Mouse (Mus musculus) stomach, postnatal 0 days (tissue): Measurements from ENCODE around the gene Abcb9. TPM values are rescaled to one million over a fixed set of nuclear protein-coding genes. Genes with fewer than 3 reads are reported as not detected.
A peak's percentile ranks its signal among the peaks of the same experiment; 100 is the strongest.

ENCODE experiments used
- ATAC-seq: fragments of 200-750 bp; cut with Nextera tagmentation; 2 replicates; pipeline ENCODE4 v1.8.0; 2017; ENCODE audit not compliant: low FRiP score, low TSS enrichment
- DNase-seq: peaks from one replicate; pipeline ENCODE4 v3.0.0-alpha.2; 2016; ENCODE audit warnings: low spot score
- H3K27ac ChIP-seq: fragments of 300-500 bp; sonication (generic); replicated peaks from 2 replicates; pipeline ENCODE4 v1.5.1; 2014; ENCODE audit warnings: mild to moderate bottlenecking, control low read depth
- H3K27me3 ChIP-seq: fragments of 300-500 bp; sonication (generic); 2 replicates; pipeline ENCODE4 v1.6.1; 2014; ENCODE audit warnings: low read length; ENCODE audit not compliant: control insufficient read depth, insufficient read depth
- H3K36me3 ChIP-seq: fragments of 300-500 bp; sonication (generic); 2 replicates; pipeline ENCODE4 v1.6.1; 2014; ENCODE audit warnings: low read length, mixed read lengths; ENCODE audit not compliant: control insufficient read depth, insufficient read depth
- H3K4me1 ChIP-seq: fragments of 300-500 bp; sonication (generic); replicated peaks from 2 replicates; pipeline ENCODE4 v1.6.1; 2014; ENCODE audit warnings: antibody characterized with exemption; ENCODE audit not compliant: control insufficient read depth, insufficient read depth
- H3K4me2 ChIP-seq: fragments of 300-500 bp; sonication (generic); replicated peaks from 2 replicates; pipeline ENCODE4 v1.6.1; 2014; ENCODE audit warnings: low read depth, mild to moderate bottlenecking, control low read depth, moderate library complexity
- H3K4me3 ChIP-seq: fragments of 300-500 bp; sonication (generic); 2 replicates; pipeline ENCODE4 v1.5.1; 2014; ENCODE audit warnings: low read depth, low read length, control low read depth
- H3K9ac ChIP-seq: fragments of 300-500 bp; sonication (generic); 2 replicates; pipeline ENCODE4 v1.6.1; 2014; ENCODE audit warnings: mild to moderate bottlenecking, low read length, control low read depth, mixed read lengths
- H3K9me3 ChIP-seq: fragments of 300-500 bp; sonication (generic); 2 replicates; pipeline ENCODE4 v1.6.1; 2016; ENCODE audit warnings: low read length; ENCODE audit not compliant: control insufficient read depth
- CTCF ChIP-seq: IDR thresholded peaks from 2 replicates; pipeline ENCODE4 v1.5.1; 2016; ENCODE audit warnings: antibody characterized with exemption, low read depth, mild to moderate bottlenecking, moderate library complexity
- EP300 ChIP-seq: optimal IDR thresholded peaks from 2 replicates; pipeline ENCODE3; 2016; ENCODE audit warnings: antibody characterized with exemption
- WGBS: fragments of 180-500 bp; shearing (Covaris S2); extraction: QIAGEN DNeasy Blood & Tissue Kit; methylation state at CpG from one replicate; pipeline ENCODE4 v1.1.7; 2014; 5-methylcytosine and 5-hydroxymethylcytosine counted together
- polyA plus RNA-seq: library from polyadenylated mRNA; unstranded; fragments of >200 nt; fragmentation: Nextera tagmentation; extraction: Ambion mirVana; gene quantifications from 2 replicates; pipeline ENCODE4 v1.2.1, GENCODE M21; 2015

The Abcb9 gene
- 7.7 and 8.2 TPM in 2 replicates for polyA plus RNA-seq

DNA sequence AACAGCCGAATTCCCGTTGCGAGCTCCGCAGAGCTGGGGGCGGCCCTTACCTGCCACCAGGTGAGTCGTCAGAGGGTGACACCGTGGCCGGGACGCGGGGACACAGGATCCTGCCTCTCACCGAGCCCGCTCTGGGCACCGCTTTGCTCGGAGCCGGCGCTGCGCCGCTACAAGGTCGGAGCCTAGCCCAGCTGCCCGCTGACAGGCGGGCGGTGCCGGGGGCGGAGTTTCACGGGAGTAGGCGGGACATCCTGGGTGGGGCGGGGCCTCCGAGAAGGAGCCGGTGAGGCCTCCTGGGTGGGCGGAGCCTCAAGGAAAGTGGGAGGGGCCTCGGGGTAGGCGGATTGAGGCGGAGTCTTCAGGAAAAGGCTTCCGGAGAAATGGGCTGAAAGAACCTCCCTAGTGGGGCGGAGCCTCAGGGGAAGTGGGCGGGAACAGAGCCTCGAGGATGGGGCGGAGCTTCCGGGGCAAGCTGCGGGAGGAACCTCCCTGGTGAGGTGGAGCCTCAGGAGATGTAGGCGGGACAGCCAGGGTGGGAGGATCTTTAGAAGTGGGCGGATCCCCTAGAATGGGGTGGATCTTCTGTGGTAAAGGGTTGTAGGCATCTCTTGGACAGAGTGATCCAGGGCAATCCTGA, at the start of gene Abcb9:
TSS of gene Abcb9 (minus strand) at position 203 of the 637 bp plus-strand sequence.
- DNase-seq (peak; percentile 100), ATAC-seq (peak; percentile 78)
- peak within 1 kb of the TSS; percentile 94 for H3K4me2 ChIP-seq
- H3K4me3 ChIP-seq = peak within 1 kb of the TSS; percentile 51
- TF ChIP-seq CTCF (0 out of 2 replicates have a peak, but pooled peaks have one; percentile 2), EP300 (no peak)
- no peaks in the 10 kb centered on the region for H3K36me3 ChIP-seq
- H3K4me1 ChIP-seq = peaks cover 4% of the 10 kb centered on the region
- no peaks in the 10 kb centered on the region for H3K9me3 ChIP-seq
- no peaks in the 10 kb centered on the region for H3K27me3 ChIP-seq
- WGBS = 2% methylated on average over 42 of the region's 42 CpGs
- peak within 1 kb of the TSS; percentile 67 for H3K9ac ChIP-seq
- peak within 1 kb of the TSS; percentile 31; the same call in 1 of the 2 replicates for H3K27ac ChIP-seq

DNA sequence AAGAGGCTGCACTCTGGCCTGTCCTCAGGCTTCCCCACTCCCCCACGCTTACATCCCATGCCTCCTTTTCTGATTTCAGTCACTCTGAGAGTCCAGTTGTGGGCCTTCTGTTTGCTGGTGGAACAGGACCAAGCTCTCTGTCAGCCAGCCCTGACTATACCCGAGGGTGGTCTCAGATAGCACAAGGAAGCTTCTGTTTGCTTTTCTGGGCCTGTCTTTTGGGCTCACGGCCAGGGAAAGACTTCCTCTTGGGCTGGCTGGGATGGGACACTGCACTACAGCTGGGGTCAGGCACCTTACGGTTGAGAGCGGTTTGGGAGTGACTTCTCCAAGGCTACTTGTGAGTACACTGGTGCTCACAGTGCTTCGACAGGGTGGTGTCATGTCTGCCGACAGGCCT, 42.5 kb upstream of the Abcb9 start:
- no peak overlapping the region for H3K4me3 ChIP-seq
- no peaks in the 10 kb centered on the region; the same call in 1 of the 2 replicates for H3K36me3 ChIP-seq
- no peak overlapping the region for H3K9ac ChIP-seq
- no peaks in the 10 kb centered on the region for H3K4me1 ChIP-seq
- 52% methylated on average over 7 of the region's 7 CpGs for WGBS
- ATAC-seq = no peak
- no peak overlapping the region for H3K4me2 ChIP-seq
- no peak overlapping the region for H3K27ac ChIP-seq
- H3K9me3 ChIP-seq = no peaks in the 10 kb centered on the region
- TF ChIP-seq CTCF = no peak
- no peak for TF ChIP-seq EP300
- H3K27me3 ChIP-seq = no peaks in the 10 kb centered on the region
- DNase-seq = no peak

DNA sequence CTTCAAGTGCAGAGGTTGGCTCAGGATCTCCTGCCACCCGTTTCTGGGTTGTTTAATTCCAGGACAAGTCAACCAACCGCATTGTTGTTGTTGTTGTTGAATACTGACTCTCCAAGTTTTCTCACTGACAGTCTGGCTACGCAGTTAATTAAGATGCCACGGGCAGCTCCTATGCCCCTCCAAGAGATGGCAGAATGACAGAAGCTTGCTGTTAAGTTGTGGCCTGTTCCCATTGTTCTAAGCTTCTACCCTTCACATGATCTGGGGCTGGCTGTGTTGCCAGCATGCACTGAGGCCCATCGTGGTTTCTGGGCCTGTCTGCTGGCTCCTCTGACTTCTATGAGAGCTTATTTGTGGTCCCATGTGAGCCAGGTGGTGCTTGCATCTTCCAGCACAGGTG, 38.7 kb upstream of the Abcb9 start:
- no peak for TF ChIP-seq CTCF
- TF ChIP-seq EP300 = no peak
- Histone ChIP-seq H3K9ac (no peak overlapping the region), H3K4me3 (no peak overlapping the region), H3K4me2 (no peak overlapping the region), H3K27ac (no peak overlapping the region), H3K36me3 (no peaks in the 10 kb centered on the region; the same call in 1 of the 2 replicates), H3K4me1 (no peaks in the 10 kb centered on the region), H3K27me3 (no peaks in the 10 kb centered on the region), H3K9me3 (no peaks in the 10 kb centered on the region)
- 89% methylated on average over 5 of the region's 5 CpGs for WGBS
- no peak for ATAC-seq
- DNase-seq = no peak

DNA sequence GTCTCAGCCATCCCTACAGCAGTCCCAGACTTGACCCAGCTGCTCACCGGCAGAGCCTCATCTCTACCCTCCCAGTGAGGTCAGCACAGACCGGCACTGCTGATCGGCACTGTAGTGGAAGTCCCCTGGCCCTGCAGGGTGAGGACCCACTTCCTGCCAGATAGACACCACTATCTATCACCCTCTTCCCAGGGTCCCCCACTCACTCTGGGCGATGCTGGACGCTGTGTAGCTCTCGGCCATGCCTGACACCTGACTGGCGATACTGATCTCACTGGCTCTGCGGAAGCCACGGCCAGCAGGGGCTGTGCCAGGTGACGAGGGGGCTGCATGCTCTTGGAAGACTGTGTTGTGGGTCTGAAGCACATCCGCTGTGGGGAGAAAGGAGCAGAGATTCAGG, 29.5 kb upstream of the Abcb9 start:
- WGBS = 89% methylated on average over 11 of the region's 11 CpGs
- ATAC-seq = no peak
- H3K27me3 ChIP-seq = no peaks in the 10 kb centered on the region
- H3K4me1 ChIP-seq = no peaks in the 10 kb centered on the region
- no peak overlapping the region for H3K4me2 ChIP-seq
- no peak for DNase-seq
- no peak overlapping the region for H3K4me3 ChIP-seq
- H3K9ac ChIP-seq = no peak overlapping the region
- H3K27ac ChIP-seq = no peak overlapping the region
- no peak for TF ChIP-seq EP300
- peaks cover 6% of the 10 kb centered on the region for H3K36me3 ChIP-seq
- no peaks in the 10 kb centered on the region for H3K9me3 ChIP-seq

DNA sequence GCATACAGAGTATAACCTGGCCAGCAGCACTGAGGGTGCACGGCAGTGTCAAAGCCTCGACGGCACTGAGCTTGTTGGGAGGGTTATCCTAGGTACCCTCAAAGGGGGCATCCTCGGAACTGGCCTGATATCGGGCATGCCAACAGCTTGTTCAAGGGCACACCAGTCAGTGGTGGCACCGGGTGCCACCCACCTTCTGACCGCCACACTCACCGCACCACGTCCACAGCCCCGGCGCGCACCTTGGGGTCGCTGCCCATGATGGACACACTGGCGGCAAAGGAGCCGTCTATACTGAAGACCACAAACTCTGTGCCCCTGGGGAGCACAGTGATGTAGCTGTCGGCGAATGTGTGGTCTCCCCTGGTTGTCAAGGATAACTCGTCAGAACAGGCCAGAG, 26.8 kb upstream of the Abcb9 start:
- DNase-seq (no peak), ATAC-seq (no peak)
- no peak overlapping the region for H3K9ac ChIP-seq
- no peak overlapping the region for H3K27ac ChIP-seq
- WGBS = 86% methylated on average over 18 of the region's 18 CpGs
- TF ChIP-seq EP300 = no peak
- no peak for TF ChIP-seq CTCF
- H3K4me2 ChIP-seq = no peak overlapping the region
- H3K27me3 ChIP-seq = no peaks in the 10 kb centered on the region
- peaks cover 17% of the 10 kb centered on the region; the same call in 1 of the 2 replicates for H3K36me3 ChIP-seq
- H3K4me3 ChIP-seq = no peak overlapping the region
- no peaks in the 10 kb centered on the region for H3K4me1 ChIP-seq
- no peaks in the 10 kb centered on the region for H3K9me3 ChIP-seq

DNA sequence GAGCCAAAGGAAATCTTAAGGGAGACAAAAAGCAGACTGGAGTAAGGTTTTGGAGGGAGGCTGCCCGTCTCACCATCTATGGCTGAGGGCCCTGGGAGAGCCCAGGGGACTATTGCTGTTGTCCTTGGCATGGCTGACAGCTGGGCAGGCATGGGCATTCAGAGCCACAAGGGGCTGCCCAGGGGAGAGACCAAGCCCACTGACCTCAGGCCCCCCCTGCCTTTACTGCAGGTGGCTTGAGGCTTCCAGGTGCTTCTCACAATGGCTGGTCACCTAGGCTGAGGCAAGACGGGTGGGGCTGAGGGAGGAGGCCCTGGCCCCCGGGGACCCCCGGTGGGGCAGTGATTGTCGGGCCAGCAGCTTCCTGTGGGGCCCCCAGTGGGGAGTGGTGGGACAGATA, 23.6 kb upstream of the Abcb9 start:
- peaks cover 17% of the 10 kb centered on the region; the same call in 1 of the 2 replicates for H3K36me3 ChIP-seq
- no peaks in the 10 kb centered on the region for H3K4me1 ChIP-seq
- no peak for DNase-seq
- no peak overlapping the region for H3K4me3 ChIP-seq
- H3K4me2 ChIP-seq = no peak overlapping the region
- no peaks in the 10 kb centered on the region for H3K27me3 ChIP-seq
- no peaks in the 10 kb centered on the region for H3K9me3 ChIP-seq
- TF ChIP-seq EP300 = no peak
- no peak for TF ChIP-seq CTCF
- no peak for ATAC-seq
- no peak overlapping the region for H3K27ac ChIP-seq
- no peak overlapping the region for H3K9ac ChIP-seq
- 72% methylated on average over 5 of the region's 5 CpGs for WGBS
